Mouse (Mus musculus) MEL (cell line): ENCODE measurements around the gene Arl15.
A peak's percentile ranks its signal among the peaks of the same experiment; 100 is the strongest.

Experiments used
- CHD1 ChIP-seq: IDR thresholded peaks from 2 replicates; pipeline ENCODE4 v1.6.1; 2012; ENCODE audit warnings: low read depth, mild to moderate bottlenecking, inconsistent platforms, low read length, improper control_type of control experiment
- POLR2A ChIP-seq, 2 experiments: IDR thresholded peaks; 2 replicates each; pipeline ENCODE4 v1.6.1; 2011 to 2012; ENCODE audit warnings: low read length in 2 of 2, mild to moderate bottlenecking in 2 of 2, control low read depth in 1 of 2, improper control_type of control experiment in 1 of 2, low read depth in 1 of 2, moderate library complexity in 1 of 2; ENCODE audit not compliant: control insufficient read depth in 1 of 2, insufficient read depth in 1 of 2, poor library complexity in 1 of 2
- SIN3A ChIP-seq: IDR thresholded peaks from 2 replicates; pipeline ENCODE4 v1.6.1; 2012; ENCODE audit warnings: low read length, improper control_type of control experiment, inconsistent platforms
- ZC3H11A ChIP-seq: IDR thresholded peaks from 2 replicates; pipeline ENCODE4 v1.6.1; 2012; ENCODE audit warnings: low read depth, mild to moderate bottlenecking, inconsistent platforms, low read length, improper control_type of control experiment

DNA sequence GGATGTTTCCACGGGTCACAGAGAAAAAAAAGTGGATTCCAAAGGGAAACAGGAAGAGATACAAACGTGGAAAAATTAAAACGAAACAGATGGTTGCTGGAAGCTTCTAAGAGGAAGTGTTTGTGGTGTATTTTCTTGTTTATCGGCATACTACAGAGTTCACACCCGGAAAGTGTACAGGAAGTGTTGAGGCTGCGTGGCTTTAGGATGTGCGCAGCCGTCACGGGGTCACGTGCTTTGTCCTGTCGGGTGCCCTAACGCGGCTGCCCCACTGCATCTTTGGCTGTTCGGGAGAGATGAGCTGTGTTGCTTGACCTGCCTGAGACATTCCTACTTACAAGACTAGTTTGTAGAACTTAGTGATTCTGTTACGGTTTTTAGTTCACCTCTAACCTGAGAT, 76.1 kb downstream of the Arl15 start:
- TF ChIP-seq CHD1 (no peak), SIN3A (peak; percentile 53; the same call in 1 of the 2 replicates), ZC3H11A (no peak), POLR2A (IDR thresholded peaks at IDR 0.05; ENCODE audit: control insufficient read depth in 1 of 2, insufficient read depth in 1 of 2, low read depth in 1 of 2, low read length in 2 of 2, poor library complexity in 1 of 2) (peak in 1 of 2 experiments; percentile 58; a peak in 1 of 4 replicates)
